Comparison of ENCODE assay signal across 11 mouse cellular contexts in genomic region chr10:112926271-112926670, GRCm38 (mm10). TPM values are rescaled to one million over a fixed set of nuclear protein-coding genes. Genes with fewer than 3 reads are reported as not detected.
DNase-seq lines count a peak whose midpoint lies in the region; ATAC-seq and TF ChIP-seq lines count a peak whose summit lies in the region.
"Had no signal": no experiment of that assay in that cellular context is flagged by ENCODE, and none has a peak within 500 bp of the region (broad histone marks: within the 10 kb centered on the region; RNA-seq: fewer than 3 reads in every experiment).

No protein-coding gene starts in this region.

- H3K79me2 ChIP-seq in heart, adult 2 months (replicated peaks; ENCODE audit: control insufficient read depth, insufficient read depth, low read length): no peaks in the 10 kb centered on the region; the same call in 1 of the 2 replicates

- H3K4me1 ChIP-seq in heart, adult 2 months (ENCODE audit: control insufficient read depth, insufficient read depth, low read length): peaks cover 12% of the 10 kb centered on the region
- H3K4me1 ChIP-seq in megakaryocyte, embryonic 14.5 days: peaks cover 32% of the 10 kb centered on the region
- H3K4me1 ChIP-seq in liver, embryonic 14.5 days (replicated peaks; ENCODE audit: control insufficient read depth in 2 of 2, insufficient read depth in 2 of 2, low read length in 1 of 2): peaks cover 8 to 14% of the 10 kb centered on the region in 2 experiments; a peak in 3 of 4 replicates
- H3K4me1 ChIP-seq in stomach, postnatal 0 days (replicated peaks; ENCODE audit: control insufficient read depth, insufficient read depth): 0 out of 2 replicates have a peak, but pooled peaks cover 2% of the 10 kb centered on the region

- no peak overlapping the region for H3K4me3 ChIP-seq in heart, adult 2 months
- peak overlapping the region; percentile 46 for H3K4me3 ChIP-seq in megakaryocyte, embryonic 14.5 days (replicated peaks)
- H3K4me3 ChIP-seq in liver, embryonic 14.5 days (ENCODE audit: insufficient read depth in 1 of 2, low read depth in 2 of 2, low read length in 2 of 2): no peak overlapping the region
- no peak overlapping the region for H3K4me3 ChIP-seq in stomach, postnatal 0 days (ENCODE audit: low read depth, low read length)

- H3K9ac ChIP-seq in heart, adult 2 months (ENCODE audit: low read depth, low read length): 0 out of 2 replicates have a peak overlapping the region, but pooled peaks have one; percentile 4
- H3K9ac ChIP-seq in liver, embryonic 14.5 days (replicated peaks): no peak overlapping the region
- no peak overlapping the region for H3K9ac ChIP-seq in stomach, postnatal 0 days (ENCODE audit: low read length)

- TF ChIP-seq EP300 in heart, adult 2 months (IDR thresholded peaks at IDR 0.05; ENCODE audit: insufficient read depth, low read depth, low read length): no peak
- TF ChIP-seq EP300 in liver, embryonic 14.5 days (IDR thresholded peaks at IDR 0.05; ENCODE audit: low read depth): no peak
- TF ChIP-seq EP300 in stomach, postnatal 0 days (optimal IDR thresholded peaks at IDR 0.05): no peak

- TF ChIP-seq CTCF in heart, adult 2 months (IDR thresholded peaks at IDR 0.05): no peak
- no peak for TF ChIP-seq CTCF in liver, embryonic 14.5 days (IDR thresholded peaks at IDR 0.05; ENCODE audit: low read depth)
- TF ChIP-seq CTCF in stomach, postnatal 0 days (IDR thresholded peaks at IDR 0.05; ENCODE audit: low read depth): no peak

- H3K27ac ChIP-seq in heart, adult 2 months: no peak overlapping the region
- H3K27ac ChIP-seq in liver, embryonic 14.5 days: no peak overlapping the region
- H3K27ac ChIP-seq in stomach, postnatal 0 days (replicated peaks): no peak overlapping the region

- H3K27me3 ChIP-seq in heart, adult 2 months (ENCODE audit: control insufficient read depth, insufficient read depth, low read length): no peaks in the 10 kb centered on the region
- no peaks in the 10 kb centered on the region for H3K27me3 ChIP-seq in megakaryocyte, embryonic 14.5 days (replicated peaks)
- no peaks in the 10 kb centered on the region for H3K27me3 ChIP-seq in liver, embryonic 14.5 days (ENCODE audit: control insufficient read depth, insufficient read depth, low read length)
- no peaks in the 10 kb centered on the region for H3K27me3 ChIP-seq in stomach, postnatal 0 days (ENCODE audit: control insufficient read depth, insufficient read depth, low read length)

- WGBS in heart, adult 2 months: 68% methylated on average over 2 of the region's 2 CpGs
- 80% methylated on average over 2 of the region's 2 CpGs for WGBS in liver, embryonic 14.5 days (ENCODE audit: insufficient replicate concordance)
- 62% methylated on average over 2 of the region's 2 CpGs for WGBS in stomach, postnatal 0 days

- DNase-seq in heart, adult 2 months: no peak
- no peak for DNase-seq in heart, postnatal 14 days
- no peak for DNase-seq in liver, embryonic 14.5 days (ENCODE audit: low read depth in 3 of 3, low spot score in 3 of 3)
- no peak for DNase-seq in stomach, postnatal 0 days (ENCODE audit: low spot score)
- DNase-seq in urinary bladder, adult 2 months (ENCODE audit: low spot score): no peak
- DNase-seq in urinary bladder, postnatal 36 days (ENCODE audit: low spot score in 2 of 2): no peak
- DNase-seq: kidney, postnatal 25 days; lung, postnatal 4 days; right cerebral cortex, postnatal 14 days had no signal

- no peaks in the 10 kb centered on the region for H3K9me3 ChIP-seq in megakaryocyte, embryonic 14.5 days
- no peaks in the 10 kb centered on the region for H3K9me3 ChIP-seq in liver, embryonic 14.5 days (ENCODE audit: control insufficient read depth, low read length)
- no peaks in the 10 kb centered on the region for H3K9me3 ChIP-seq in stomach, postnatal 0 days (ENCODE audit: control insufficient read depth, low read length)

- intact Hi-C loops in heart, adult 2 months (cut with DNase I): no loop called here
- intact Hi-C loops in heart, postnatal 14 days (cut with DNase I): loop anchor here (10.0 kb wide), 1 partner anchor 951 kb away; the partner anchor contains the start of gene Krr1

- H3K36me3 ChIP-seq in heart, adult 2 months (ENCODE audit: control insufficient read depth, insufficient read depth, low read length): peaks cover 33% of the 10 kb centered on the region
- peaks cover 31% of the 10 kb centered on the region for H3K36me3 ChIP-seq in megakaryocyte, embryonic 14.5 days (replicated peaks; ENCODE audit: low read length)
- no peaks in the 10 kb centered on the region; the same call in none of the 2 replicates for H3K36me3 ChIP-seq in liver, embryonic 14.5 days (replicated peaks; ENCODE audit: control insufficient read depth, insufficient read depth, low read depth)
- H3K36me3 ChIP-seq in stomach, postnatal 0 days (ENCODE audit: control insufficient read depth, insufficient read depth, low read length): peaks cover 4% of the 10 kb centered on the region; the same call in 1 of the 2 replicates

- no peak for ATAC-seq in megakaryocyte, adult 5-6 weeks (ENCODE audit: poor library complexity, severe bottlenecking)
- ATAC-seq in liver, embryonic 14.5 days (ENCODE audit: insufficient read depth): no peak
- ATAC-seq in stomach, postnatal 0 days (ENCODE audit: low FRiP score, low TSS enrichment): no peak

- peak overlapping the region; percentile 16 for H3K4me2 ChIP-seq in liver, embryonic 14.5 days (ENCODE audit: low read depth)
- peak overlapping the region; percentile 20; the same call in 1 of the 2 replicates for H3K4me2 ChIP-seq in stomach, postnatal 0 days (replicated peaks; ENCODE audit: low read depth)

- no peak for TF ChIP-seq POLR2A in heart, adult 2 months (IDR thresholded peaks at IDR 0.05; ENCODE audit: insufficient read depth, low read depth, low read length)

RNA-seq across cellular contexts. Expression of gene Atxn7l3b, which starts 2.5 kb away (rescaled TPM):
- 10 to 100 TPM; 24.5 to 24.7 TPM for total RNA-seq in heart, adult 2 months (2021)
- 10.4 and 17.2 TPM in 2 replicates for polyA plus RNA-seq in heart, adult 2 months (2012; rRNA removed)
- 10 to 100 TPM; 42.3 to 43.8 TPM for total RNA-seq in heart, postnatal 14 days (2021)
- 12.4 and 12.9 TPM in 2 replicates for polyA plus RNA-seq in megakaryocyte, embryonic 14.5 days (2012; ENCODE audit: insufficient read depth, low replicate concordance)
- total RNA-seq in megakaryocyte, adult 5-6 weeks (2015): 39.8 and 43.9 TPM in 2 replicates
- total RNA-seq in megakaryocyte, adult 5-6 weeks (2017): 47.5 and 48.4 TPM in 2 replicates
- polyA plus RNA-seq in liver, embryonic 14.5 days (2012; rRNA removed): 11.2 and 14.2 TPM in 2 replicates
- 30.0 and 35.8 TPM in 2 replicates for polyA plus RNA-seq in liver, embryonic 14.5 days (2014; fragmentation: Nextera tagmentation; extraction: Ambion mirVana)
- polyA plus RNA-seq in stomach, postnatal 0 days (2015; fragmentation: Nextera tagmentation; extraction: Ambion mirVana): 143 and 148 TPM in 2 replicates
- polyA plus RNA-seq in urinary bladder, adult 2 months (2012; rRNA removed): 40.0 and 45.1 TPM in 2 replicates
